Mouse (Mus musculus): ENCODE measurements around the gene Pde4d.

GRCm38 (mm10) chr13:108528343-108528742, 78.6 kb downstream of the Pde4d start:
- TF ChIP-seq CTCF (IDR thresholded peaks at IDR 0.05; ENCODE audit: control insufficient read depth, insufficient read depth, insufficient read length) (no peak), MAX (IDR thresholded peaks at IDR 0.05) (no peak), USF1 (IDR thresholded peaks at IDR 0.05; ENCODE audit: low read depth) (no peak), CEBPB (IDR thresholded peaks at IDR 0.05; ENCODE audit: low read depth) (no peak)
